Mouse (Mus musculus): ENCODE measurements around the gene Elmo1. TPM values are rescaled to one million over a fixed set of nuclear protein-coding genes. Genes with fewer than 3 reads are reported as not detected.

Gene Elmo1
- polyA plus RNA-seq (2015; fragmentation: Illumina TruSeq; extraction: RNeasy Lipid Tissue Mini Kit (QIAGEN cat#74804); ENCODE audit: insufficient read depth, low read depth, low replicate concordance): 2.2 TPM

GRCm38 (mm10) chr13:20090133-20090710 is at the start of gene Elmo1:
Elmo1 (plus strand) TSS chr13:20090596.

